Mouse (Mus musculus): ENCODE measurements at regions not wholly inside any gene's neighbourhood (a gene's known extent, or its start where the extent isn't known, plus 50 kb on each side); places are given as distances from the start of the nearest gene placed in this dataset.

DNA sequence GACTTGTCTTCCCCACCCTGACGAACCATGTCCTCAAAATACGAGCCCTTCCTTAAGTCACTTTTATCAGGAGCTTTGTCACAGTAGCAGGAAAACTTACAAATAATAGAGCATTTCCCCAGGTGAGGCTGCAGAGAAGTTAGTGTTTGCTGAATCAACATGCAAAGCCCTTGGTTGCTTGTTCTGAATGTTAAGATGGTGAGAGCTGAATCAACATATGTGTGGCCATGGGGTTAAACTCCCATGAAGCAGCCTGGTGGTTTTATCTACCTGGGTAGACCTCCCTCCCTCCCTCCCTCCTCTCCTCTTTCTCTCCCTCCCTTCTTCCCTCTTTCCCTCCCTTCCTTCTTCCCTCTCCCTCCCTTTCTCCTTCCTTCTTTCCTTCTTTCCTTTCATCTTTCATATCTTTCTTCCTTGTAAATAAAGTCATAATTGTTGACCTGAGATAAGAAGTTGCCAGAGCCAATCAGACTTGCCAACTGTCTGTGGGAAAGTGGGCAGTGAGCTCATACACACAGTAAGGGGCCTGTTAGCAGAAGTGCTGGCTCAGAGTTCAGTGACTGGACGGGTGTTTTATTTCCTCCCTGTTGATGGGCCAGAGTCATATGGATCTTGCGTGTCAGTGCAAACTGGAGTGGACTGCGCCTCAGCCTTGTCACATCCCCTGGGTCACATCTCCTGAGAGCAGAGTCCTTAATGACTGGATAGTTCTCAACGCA lies 82.4 kb upstream of the Arid5b start:
- 55% methylated on average over 6 of the region's 6 CpGs for WGBS

DNA sequence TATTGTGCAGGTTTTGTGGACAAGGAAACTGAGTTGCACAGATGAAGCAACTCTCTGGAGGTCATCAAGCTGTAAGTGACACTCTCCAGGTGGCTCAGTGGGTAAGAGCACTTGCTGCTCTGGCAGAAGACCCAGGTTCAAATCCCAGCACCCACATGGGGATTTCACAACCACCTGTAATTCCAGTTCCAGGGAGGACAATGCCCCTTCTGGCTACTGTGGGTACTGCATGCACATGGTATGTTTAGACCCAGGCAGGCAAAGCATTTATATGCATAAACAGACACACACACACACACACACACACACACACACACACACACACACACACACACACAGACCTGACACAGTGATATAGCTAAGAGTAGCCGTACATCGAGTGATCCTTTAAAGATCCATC lies 80.6 kb upstream of the Arid5b start:
- Histone ChIP-seq H3K9me3 (ENCODE audit: control insufficient read depth, low read length) (no peaks in the 10 kb centered on the region), H3K9ac (ENCODE audit: low read length) (no peak overlapping the region), H3K36me3 (ENCODE audit: control insufficient read depth, insufficient read depth, low read length) (no peaks in the 10 kb centered on the region), H3K27me3 (ENCODE audit: control insufficient read depth, insufficient read depth, low read length) (no peaks in the 10 kb centered on the region), H3K4me1 (replicated peaks; ENCODE audit: control insufficient read depth, insufficient read depth) (no peaks in the 10 kb centered on the region), H3K27ac (replicated peaks) (no peak overlapping the region), H3K4me3 (ENCODE audit: low read depth, low read length) (no peak overlapping the region), H3K4me2 (replicated peaks; ENCODE audit: low read depth) (no peak overlapping the region)
- WGBS: 94% methylated on average over 2 of the region's 2 CpGs
- TF ChIP-seq CTCF (IDR thresholded peaks at IDR 0.05; ENCODE audit: low read depth) (peak; percentile 49), EP300 (optimal IDR thresholded peaks at IDR 0.05) (no peak)
- ATAC-seq (ENCODE audit: low FRiP score, low TSS enrichment) (no peak), DNase-seq (ENCODE audit: low spot score) (no peak)

More for the DNA sequence above, 82.4 kb upstream of the Arid5b start:
- Histone ChIP-seq H3K36me3 (ENCODE audit: control insufficient read depth, insufficient read depth, low read length) (no peaks in the 10 kb centered on the region), H3K27ac (replicated peaks) (peak overlapping the region; percentile 30; the same call in 1 of the 2 replicates), H3K4me2 (replicated peaks; ENCODE audit: low read depth) (no peak overlapping the region), H3K27me3 (ENCODE audit: control insufficient read depth, insufficient read depth, low read length) (no peaks in the 10 kb centered on the region), H3K4me1 (replicated peaks; ENCODE audit: control insufficient read depth, insufficient read depth) (no peaks in the 10 kb centered on the region), H3K9me3 (ENCODE audit: control insufficient read depth, low read length) (0 out of 2 replicates have a peak, but pooled peaks cover 3% of the 10 kb centered on the region), H3K4me3 (ENCODE audit: low read depth, low read length) (no peak overlapping the region), H3K9ac (ENCODE audit: low read length) (no peak overlapping the region)
- DNase-seq (ENCODE audit: low spot score) (peak; percentile 62), ATAC-seq (ENCODE audit: low FRiP score, low TSS enrichment) (peak; percentile 92)
- no peak for TF ChIP-seq CTCF (IDR thresholded peaks at IDR 0.05; ENCODE audit: low read depth)
- no peak for TF ChIP-seq EP300 (optimal IDR thresholded peaks at IDR 0.05)

DNA sequence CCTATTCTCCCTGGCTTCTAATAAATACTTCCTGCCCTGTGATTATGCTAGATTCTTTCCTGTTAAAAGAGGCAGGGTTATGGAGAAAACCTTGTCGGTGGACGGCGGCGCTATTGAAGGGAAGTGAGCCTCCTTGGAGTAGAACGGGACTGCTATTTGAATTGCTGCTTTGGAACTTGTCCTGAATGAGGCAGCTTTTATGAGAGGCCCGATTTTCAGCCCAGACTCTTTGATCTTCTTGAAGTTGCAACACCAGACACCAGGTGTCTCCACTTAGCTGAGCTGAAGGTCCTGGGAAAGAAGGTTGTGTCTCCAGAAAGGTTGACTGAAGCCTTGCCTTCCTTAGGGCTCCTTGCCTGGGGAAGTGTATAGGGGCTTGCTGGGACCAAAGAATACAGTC lies 78.4 kb upstream of the Arid5b start:
- no peak overlapping the region for H3K4me2 ChIP-seq (replicated peaks; ENCODE audit: low read depth)
- 0 out of 2 replicates have a peak, but pooled peaks cover 2% of the 10 kb centered on the region for H3K4me1 ChIP-seq (replicated peaks; ENCODE audit: control insufficient read depth, insufficient read depth)
- H3K27me3 ChIP-seq (ENCODE audit: control insufficient read depth, insufficient read depth, low read length): no peaks in the 10 kb centered on the region
- 42% methylated on average over 6 of the region's 6 CpGs for whole genome bisulfite sequencing
- H3K4me3 ChIP-seq (ENCODE audit: low read depth, low read length): no peak overlapping the region
- peak overlapping the region; percentile 18; the same call in 1 of the 2 replicates for H3K27ac ChIP-seq (replicated peaks)
- H3K36me3 ChIP-seq (ENCODE audit: control insufficient read depth, insufficient read depth, low read length): no peaks in the 10 kb centered on the region
- TF ChIP-seq CTCF (IDR thresholded peaks at IDR 0.05; ENCODE audit: low read depth) (peak; percentile 74), EP300 (optimal IDR thresholded peaks at IDR 0.05) (no peak)
- no peak for ATAC-seq (ENCODE audit: low FRiP score, low TSS enrichment)
- no peak overlapping the region for H3K9ac ChIP-seq (ENCODE audit: low read length)
- H3K9me3 ChIP-seq (ENCODE audit: control insufficient read depth, low read length): no peaks in the 10 kb centered on the region
- peak; percentile 55 for DNase-seq (ENCODE audit: low spot score)

DNA sequence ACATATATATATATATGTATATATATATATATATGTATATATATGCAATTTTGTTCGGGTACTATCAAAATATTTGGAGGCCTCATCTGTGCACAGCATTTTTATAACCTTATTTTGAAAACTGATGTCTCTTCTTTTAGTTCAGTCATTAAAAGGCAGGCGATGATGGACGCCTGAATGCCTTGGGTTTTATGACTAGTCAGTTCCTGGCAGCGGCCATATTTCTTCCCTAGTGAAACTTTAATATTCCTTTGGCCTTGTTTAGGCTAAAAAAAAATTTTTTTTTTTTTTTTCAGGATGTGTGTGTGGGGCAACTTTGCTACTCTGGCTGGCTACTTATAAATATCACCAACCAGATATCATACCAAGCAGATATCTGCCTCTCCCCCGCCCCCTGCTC lies 78.0 kb upstream of the Arid5b start:
- Histone ChIP-seq H3K4me1 (replicated peaks; ENCODE audit: control insufficient read depth, insufficient read depth) (0 out of 2 replicates have a peak, but pooled peaks cover 2% of the 10 kb centered on the region), H3K27me3 (ENCODE audit: control insufficient read depth, insufficient read depth, low read length) (no peaks in the 10 kb centered on the region), H3K9me3 (ENCODE audit: control insufficient read depth, low read length) (no peaks in the 10 kb centered on the region), H3K9ac (ENCODE audit: low read length) (no peak overlapping the region), H3K27ac (replicated peaks) (no peak overlapping the region), H3K4me3 (ENCODE audit: low read depth, low read length) (no peak overlapping the region), H3K36me3 (ENCODE audit: control insufficient read depth, insufficient read depth, low read length) (no peaks in the 10 kb centered on the region), H3K4me2 (replicated peaks; ENCODE audit: low read depth) (no peak overlapping the region)
- ATAC-seq (ENCODE audit: low FRiP score, low TSS enrichment) (no peak), DNase-seq (ENCODE audit: low spot score) (no peak)
- 86% methylated on average over 5 of the region's 5 CpGs for WGBS
- no peak for TF ChIP-seq CTCF (IDR thresholded peaks at IDR 0.05; ENCODE audit: low read depth)
- TF ChIP-seq EP300 (optimal IDR thresholded peaks at IDR 0.05): no peak

DNA sequence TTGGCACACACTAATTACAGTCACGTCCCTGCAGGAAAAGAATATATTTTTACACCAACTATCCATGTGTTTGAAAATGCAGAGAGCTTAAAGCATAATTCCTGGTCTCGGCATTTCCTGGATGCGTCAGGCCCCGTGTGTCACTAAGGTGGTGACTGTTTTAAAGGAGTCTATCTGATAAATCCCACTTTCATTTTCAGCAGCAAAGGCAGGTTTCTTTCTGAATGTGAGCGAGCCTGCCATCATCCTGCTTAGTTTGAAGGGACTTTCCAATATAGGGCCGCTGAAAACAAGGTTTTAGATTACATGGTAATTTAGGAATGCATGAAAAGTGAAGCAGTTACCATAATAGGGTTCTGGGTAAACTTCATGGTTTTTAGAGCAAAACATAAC lies 77.5 kb upstream of the Arid5b start:
- H3K4me2 ChIP-seq (replicated peaks; ENCODE audit: low read depth): peak overlapping the region; percentile 6
- no peak overlapping the region for H3K9ac ChIP-seq (ENCODE audit: low read length)
- no peak overlapping the region for H3K4me3 ChIP-seq (ENCODE audit: low read depth, low read length)
- peak; percentile 40 for DNase-seq (ENCODE audit: low spot score)
- no peak for TF ChIP-seq CTCF (IDR thresholded peaks at IDR 0.05; ENCODE audit: low read depth)
- no peak for TF ChIP-seq EP300 (optimal IDR thresholded peaks at IDR 0.05)
- 0 out of 2 replicates have a peak, but pooled peaks cover 2% of the 10 kb centered on the region for H3K4me1 ChIP-seq (replicated peaks; ENCODE audit: control insufficient read depth, insufficient read depth)
- H3K9me3 ChIP-seq (ENCODE audit: control insufficient read depth, low read length): no peaks in the 10 kb centered on the region
- 0 out of 2 replicates have a peak, but pooled peaks have one; percentile 19 for ATAC-seq (ENCODE audit: low FRiP score, low TSS enrichment)
- H3K27me3 ChIP-seq (ENCODE audit: control insufficient read depth, insufficient read depth, low read length): no peaks in the 10 kb centered on the region
- peak overlapping the region; percentile 85 for H3K27ac ChIP-seq (replicated peaks)
- 17% methylated on average over 6 of the region's 6 CpGs for WGBS
- H3K36me3 ChIP-seq (ENCODE audit: control insufficient read depth, insufficient read depth, low read length): no peaks in the 10 kb centered on the region

DNA sequence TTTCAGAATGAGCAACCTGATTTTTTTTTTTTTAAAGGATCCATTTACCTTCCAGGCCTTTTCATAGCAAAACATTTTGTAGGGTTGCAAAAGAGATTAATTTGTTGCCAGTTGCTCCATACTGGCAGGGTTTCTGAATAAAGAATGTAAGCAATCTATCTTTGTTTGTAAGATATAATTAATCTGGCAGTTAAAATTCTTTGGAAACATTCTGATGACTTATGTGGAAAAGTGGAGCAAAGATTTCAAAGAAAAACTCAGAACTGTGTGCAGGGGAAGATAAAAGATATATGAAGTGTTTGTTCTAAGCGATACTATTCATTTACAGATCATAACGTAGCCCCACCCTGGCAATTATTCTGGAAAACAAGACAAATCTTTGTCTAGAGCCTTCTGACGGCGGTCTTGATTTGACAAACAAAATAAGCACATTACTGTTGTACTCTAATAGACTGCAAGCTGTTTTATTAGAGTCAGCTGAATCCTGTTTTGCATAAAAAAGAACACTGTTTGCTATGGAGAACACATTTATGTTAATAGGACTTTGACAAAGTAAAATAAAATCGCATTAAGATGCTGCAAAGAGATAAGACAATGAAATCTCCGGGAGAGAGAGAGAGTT lies 77.0 kb upstream of the Arid5b start:
- Histone ChIP-seq H3K9ac (ENCODE audit: low read length) (no peak overlapping the region), H3K4me1 (replicated peaks; ENCODE audit: control insufficient read depth, insufficient read depth) (0 out of 2 replicates have a peak, but pooled peaks cover 2% of the 10 kb centered on the region), H3K36me3 (ENCODE audit: control insufficient read depth, insufficient read depth, low read length) (no peaks in the 10 kb centered on the region), H3K4me2 (replicated peaks; ENCODE audit: low read depth) (peak overlapping the region; percentile 6), H3K4me3 (ENCODE audit: low read depth, low read length) (no peak overlapping the region), H3K9me3 (ENCODE audit: control insufficient read depth, low read length) (no peaks in the 10 kb centered on the region), H3K27me3 (ENCODE audit: control insufficient read depth, insufficient read depth, low read length) (no peaks in the 10 kb centered on the region), H3K27ac (replicated peaks) (peak overlapping the region; percentile 85)
- ATAC-seq (ENCODE audit: low FRiP score, low TSS enrichment) (peak; percentile 30; the same call in 1 of the 2 replicates), DNase-seq (ENCODE audit: low spot score) (no peak)
- WGBS: 12% methylated on average over 6 of the region's 6 CpGs
- TF ChIP-seq EP300 (optimal IDR thresholded peaks at IDR 0.05): no peak
